Mouse (Mus musculus) midbrain, embryonic 15.5 days (tissue): ENCODE results near the gene Hoxd9. TPM values are rescaled to one million over a fixed set of nuclear protein-coding genes. Genes with fewer than 3 reads are reported as not detected.
A peak's percentile ranks its signal among the peaks of the same experiment; 100 is the strongest.

Experiments
- ATAC-seq: fragments of 200-750 bp; cut with Nextera tagmentation; replicated peaks from 2 replicates; pipeline ENCODE4 v1.8.0; 2017; ENCODE audit warnings: moderate TSS enrichment
- H3K27ac ChIP-seq: fragments of 300-500 bp; sonication (generic); 2 replicates; pipeline ENCODE4 v1.5.1; 2015; ENCODE audit warnings: mild to moderate bottlenecking, inconsistent platforms
- H3K27me3 ChIP-seq: fragments of 300-500 bp; sonication (generic); replicated peaks from 2 replicates; pipeline ENCODE4 v1.6.1; 2015; ENCODE audit warnings: inconsistent platforms
- H3K36me3 ChIP-seq: fragments of 300-500 bp; sonication (generic); replicated peaks from 2 replicates; pipeline ENCODE4 v1.6.1; 2015; ENCODE audit warnings: inconsistent platforms
- H3K4me1 ChIP-seq: fragments of 300-500 bp; sonication (generic); 2 replicates; pipeline ENCODE4 v1.6.1; 2015; ENCODE audit warnings: inconsistent platforms
- H3K4me2 ChIP-seq: fragments of 300-500 bp; sonication (generic); 2 replicates; pipeline ENCODE4 v1.6.1; 2015; ENCODE audit warnings: inconsistent platforms, mild to moderate bottlenecking, moderate library complexity
- H3K4me3 ChIP-seq: fragments of 300-500 bp; sonication (generic); 2 replicates; pipeline ENCODE4 v1.5.1; 2015; ENCODE audit warnings: mild to moderate bottlenecking, inconsistent platforms
- H3K9ac ChIP-seq: fragments of 300-500 bp; sonication (generic); 2 replicates; pipeline ENCODE4 v1.6.1; 2015; ENCODE audit warnings: mild to moderate bottlenecking, inconsistent platforms
- H3K9me3 ChIP-seq: fragments of 300-500 bp; sonication (generic); 2 replicates; pipeline ENCODE4 v1.6.1; 2016; ENCODE audit warnings: inconsistent platforms
- WGBS: fragments of 180-500 bp; shearing (Covaris S2); methylation state at CpG from one replicate; pipeline ENCODE4 v1.1.7; 2015; ENCODE audit warnings: mixed read lengths; 5-methylcytosine and 5-hydroxymethylcytosine counted together
- polyA plus RNA-seq: library from polyadenylated mRNA; unstranded; fragments of >200 nt; fragmentation: Nextera tagmentation; extraction: Ambion mirVana; gene quantifications from 2 replicates; pipeline ENCODE4 v1.2.1, GENCODE M21; 2015

Hoxd9 gene
- polyA plus RNA-seq, 1 experiment from 2014 or later, result not detected

GRCm38 (mm10) chr2:74730331-74730730, 32.8 kb downstream of the Hoxd9 start:
- Histone ChIP-seq H3K27ac (no peak overlapping the region), H3K9me3 (no peaks in the 10 kb centered on the region), H3K4me1 (0 out of 2 replicates have a peak, but pooled peaks cover 3% of the 10 kb centered on the region), H3K27me3 (peaks cover 93% of the 10 kb centered on the region), H3K4me3 (no peak overlapping the region), H3K9ac (no peak overlapping the region), H3K36me3 (no peaks in the 10 kb centered on the region), H3K4me2 (no peak overlapping the region)
- ATAC-seq, result no peak
- WGBS, result 1% methylated on average over 8 of the region's 8 CpGs

DNA sequence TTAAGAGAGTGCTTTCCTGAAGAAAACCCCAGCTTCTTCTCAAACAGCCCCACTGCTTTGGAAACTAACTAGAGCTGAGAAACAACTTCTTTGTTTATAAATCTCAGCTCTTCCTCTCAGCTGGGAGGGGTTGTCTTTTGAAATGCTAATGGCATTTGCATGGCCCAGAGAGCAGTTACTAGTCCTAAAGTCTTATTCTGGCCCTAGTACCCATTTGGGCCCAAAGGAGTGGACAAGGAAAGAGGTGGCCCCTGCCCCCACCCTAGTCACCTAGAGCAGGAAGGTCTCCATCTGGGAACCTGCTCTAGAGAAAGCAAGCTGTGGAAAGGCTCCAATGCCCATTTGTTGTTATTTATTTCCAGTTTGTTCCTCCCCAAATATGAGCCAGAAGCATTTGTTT, 33.5 kb downstream of the Hoxd9 start:
- Histone ChIP-seq H3K4me3 (no peak overlapping the region), H3K4me1 (peaks cover 5% of the 10 kb centered on the region), H3K36me3 (no peaks in the 10 kb centered on the region), H3K27me3 (peaks cover 93% of the 10 kb centered on the region), H3K4me2 (no peak overlapping the region), H3K9ac (no peak overlapping the region), H3K27ac (no peak overlapping the region), H3K9me3 (no peaks in the 10 kb centered on the region)
- ATAC-seq, result no peak

DNA sequence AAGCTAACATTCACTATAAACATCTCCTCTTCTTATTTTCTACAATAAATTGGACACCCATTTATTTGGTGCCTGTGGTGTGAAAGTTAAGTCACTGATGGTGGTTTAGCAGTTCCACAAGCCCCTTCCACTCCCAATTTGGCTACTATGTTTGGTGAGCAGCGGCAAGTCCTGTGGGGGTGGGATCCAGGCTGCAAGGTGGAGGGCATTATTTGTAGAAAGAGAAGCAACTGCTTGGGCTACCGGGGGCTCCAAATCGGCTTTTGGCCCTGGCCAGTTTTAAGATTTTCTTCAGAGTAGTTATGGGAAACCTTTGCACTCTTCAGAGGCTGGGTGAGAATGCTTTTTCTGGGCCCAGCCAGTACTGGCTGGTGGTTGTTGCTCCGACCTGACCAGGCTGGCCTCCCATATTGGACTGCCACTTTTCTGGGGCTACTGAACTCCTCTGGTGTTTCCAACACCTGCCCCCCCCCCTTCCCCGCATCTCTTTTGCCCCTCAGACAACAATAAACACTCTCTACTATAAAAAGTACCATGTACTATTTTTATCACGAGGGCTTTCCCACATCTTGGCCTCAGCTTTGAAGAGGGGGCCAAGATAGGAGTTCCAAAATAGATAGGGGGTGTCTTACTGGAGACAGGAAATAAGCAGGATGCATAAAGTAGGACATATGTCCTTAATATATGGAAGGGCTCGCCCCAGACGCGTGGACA, 34.4 kb downstream of the Hoxd9 start:
- Histone ChIP-seq H3K4me2 (no peak overlapping the region), H3K27me3 (peaks cover 93% of the 10 kb centered on the region), H3K27ac (no peak overlapping the region), H3K9me3 (no peaks in the 10 kb centered on the region), H3K4me3 (no peak overlapping the region), H3K9ac (no peak overlapping the region), H3K4me1 (peaks cover 5% of the 10 kb centered on the region), H3K36me3 (no peaks in the 10 kb centered on the region)
- no peak for ATAC-seq
- WGBS, result 2% methylated on average over 9 of the region's 9 CpGs

DNA sequence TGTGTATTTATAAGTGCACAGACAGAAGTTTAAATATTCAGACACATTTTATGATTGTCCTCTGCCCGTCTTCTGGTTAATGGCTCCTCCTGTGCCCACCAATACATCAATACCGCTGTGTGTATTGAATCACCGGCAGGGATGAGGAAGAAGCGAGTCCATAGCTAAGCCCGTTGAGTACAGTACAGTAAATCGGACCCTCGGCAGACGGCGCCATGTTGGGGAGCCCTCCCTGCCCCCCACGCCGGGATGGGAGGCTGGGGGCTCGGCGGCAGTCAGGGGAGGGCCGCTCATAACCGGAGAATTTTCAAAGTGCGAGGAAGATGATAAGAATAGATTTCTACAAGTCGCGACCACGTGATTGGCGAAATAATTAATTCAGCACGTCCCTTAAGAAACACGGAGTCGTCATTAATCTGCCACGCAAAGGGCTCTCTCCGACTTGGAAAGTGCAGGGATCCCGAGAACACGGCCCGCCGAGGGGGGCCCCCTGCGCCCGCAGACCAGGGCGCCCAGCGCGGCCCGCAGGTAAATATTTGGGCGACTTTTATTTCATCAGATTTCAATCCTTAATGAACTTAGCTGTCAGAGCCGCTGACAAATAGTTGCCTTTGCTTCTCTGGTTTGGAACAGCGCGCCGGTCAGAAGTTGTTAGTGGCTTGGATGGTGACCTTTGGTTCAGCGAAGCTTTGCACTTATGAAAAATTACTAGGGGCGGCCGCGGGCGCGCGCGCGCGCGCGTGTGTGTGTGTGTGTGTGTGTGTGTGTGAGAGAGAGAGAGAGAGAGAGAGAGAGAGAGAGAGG, 35.2 kb downstream of the Hoxd9 start:
- Histone ChIP-seq H3K4me1 (peaks cover 5% of the 10 kb centered on the region), H3K27ac (no peak overlapping the region), H3K9ac (no peak overlapping the region), H3K4me3 (no peak overlapping the region), H3K27me3 (peaks cover 93% of the 10 kb centered on the region), H3K9me3 (no peaks in the 10 kb centered on the region), H3K36me3 (no peaks in the 10 kb centered on the region), H3K4me2 (no peak overlapping the region)
- WGBS, result under 1% methylated on average over 52 of the region's 52 CpGs
- ATAC-seq, result no peak

DNA sequence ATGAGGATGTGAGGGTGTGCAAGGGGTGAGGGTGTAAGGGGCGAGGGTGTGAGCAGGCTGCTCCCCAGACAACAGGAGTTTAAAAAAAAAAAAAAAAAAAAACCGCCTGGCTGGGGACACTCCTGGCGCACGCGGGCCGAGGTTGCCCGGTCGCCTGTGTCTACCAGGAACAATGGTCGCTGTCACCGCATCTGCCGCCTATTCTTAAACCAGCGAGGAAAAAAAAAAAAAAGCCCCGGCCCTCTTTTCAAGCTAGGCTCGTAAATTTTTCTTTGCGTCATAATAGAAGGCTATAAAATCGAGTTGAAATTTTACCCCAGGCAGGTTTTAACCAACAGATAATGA, 35.8 kb downstream of the Hoxd9 start:
- Histone ChIP-seq H3K4me2 (no peak overlapping the region), H3K4me1 (peaks cover 5% of the 10 kb centered on the region), H3K36me3 (no peaks in the 10 kb centered on the region), H3K4me3 (no peak overlapping the region), H3K9ac (no peak overlapping the region), H3K27me3 (peaks cover 94% of the 10 kb centered on the region), H3K27ac (no peak overlapping the region), H3K9me3 (no peaks in the 10 kb centered on the region)
- under 1% methylated on average over 14 of the region's 16 CpGs for WGBS
- ATAC-seq, result no peak

DNA sequence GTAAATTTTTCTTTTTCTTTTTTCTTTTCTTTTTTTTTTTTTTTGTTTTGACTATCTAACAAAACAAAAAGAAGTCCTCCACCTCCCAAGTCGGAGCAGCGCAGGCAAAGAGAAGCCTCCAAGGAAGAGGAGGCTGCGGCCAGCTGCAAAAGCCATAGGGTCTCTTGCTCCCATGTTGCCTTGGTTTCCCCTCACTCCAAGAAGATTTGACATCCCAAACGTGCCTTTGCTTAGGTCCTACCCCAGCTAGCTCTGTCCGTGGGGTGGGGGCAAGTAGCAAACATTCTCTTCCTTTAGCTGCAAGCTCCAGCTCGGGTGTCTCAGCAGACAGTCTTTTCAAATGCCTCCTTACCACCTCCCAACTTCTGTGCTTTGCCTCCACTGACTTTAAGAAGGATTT, 36.2 kb downstream of the Hoxd9 start:
- no peak for ATAC-seq
- WGBS, result 0% methylated on average over 6 of the region's 6 CpGs
- no peak overlapping the region for H3K4me2 ChIP-seq
- no peak overlapping the region for H3K27ac ChIP-seq
- H3K4me3 ChIP-seq, result no peak overlapping the region
- peaks cover 5% of the 10 kb centered on the region for H3K4me1 ChIP-seq
- H3K36me3 ChIP-seq, result no peaks in the 10 kb centered on the region
- peaks cover 94% of the 10 kb centered on the region for H3K27me3 ChIP-seq
- no peak overlapping the region for H3K9ac ChIP-seq
- H3K9me3 ChIP-seq, result no peaks in the 10 kb centered on the region

DNA sequence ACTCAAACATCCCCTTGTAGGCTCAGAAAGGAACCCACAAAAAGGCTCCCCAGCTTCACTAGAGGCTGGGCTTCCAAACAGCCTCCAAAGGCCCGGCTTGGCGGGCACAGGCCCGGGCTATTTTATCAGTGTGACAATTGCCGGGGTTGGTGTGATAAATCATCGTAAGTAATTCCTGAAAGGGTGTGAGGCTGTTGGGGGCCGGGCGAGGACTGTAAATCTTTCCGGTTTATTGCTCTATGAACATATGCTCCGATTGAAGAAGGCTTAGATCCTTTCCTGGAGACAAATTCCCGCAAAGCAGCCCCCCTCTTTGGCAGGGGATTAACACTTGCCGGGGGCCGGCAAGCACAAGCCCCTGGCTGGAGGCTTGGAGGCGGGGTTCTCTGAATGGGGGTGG, 36.9 kb downstream of the Hoxd9 start:
- H3K4me1 ChIP-seq, result peaks cover 5% of the 10 kb centered on the region
- H3K27ac ChIP-seq, result no peak overlapping the region
- WGBS, result under 1% methylated on average over 13 of the region's 13 CpGs
- no peaks in the 10 kb centered on the region for H3K9me3 ChIP-seq
- ATAC-seq, result no peak
- H3K4me2 ChIP-seq, result no peak overlapping the region
- no peak overlapping the region for H3K9ac ChIP-seq
- H3K27me3 ChIP-seq, result peaks cover 94% of the 10 kb centered on the region
- no peaks in the 10 kb centered on the region for H3K36me3 ChIP-seq
- no peak overlapping the region for H3K4me3 ChIP-seq

DNA sequence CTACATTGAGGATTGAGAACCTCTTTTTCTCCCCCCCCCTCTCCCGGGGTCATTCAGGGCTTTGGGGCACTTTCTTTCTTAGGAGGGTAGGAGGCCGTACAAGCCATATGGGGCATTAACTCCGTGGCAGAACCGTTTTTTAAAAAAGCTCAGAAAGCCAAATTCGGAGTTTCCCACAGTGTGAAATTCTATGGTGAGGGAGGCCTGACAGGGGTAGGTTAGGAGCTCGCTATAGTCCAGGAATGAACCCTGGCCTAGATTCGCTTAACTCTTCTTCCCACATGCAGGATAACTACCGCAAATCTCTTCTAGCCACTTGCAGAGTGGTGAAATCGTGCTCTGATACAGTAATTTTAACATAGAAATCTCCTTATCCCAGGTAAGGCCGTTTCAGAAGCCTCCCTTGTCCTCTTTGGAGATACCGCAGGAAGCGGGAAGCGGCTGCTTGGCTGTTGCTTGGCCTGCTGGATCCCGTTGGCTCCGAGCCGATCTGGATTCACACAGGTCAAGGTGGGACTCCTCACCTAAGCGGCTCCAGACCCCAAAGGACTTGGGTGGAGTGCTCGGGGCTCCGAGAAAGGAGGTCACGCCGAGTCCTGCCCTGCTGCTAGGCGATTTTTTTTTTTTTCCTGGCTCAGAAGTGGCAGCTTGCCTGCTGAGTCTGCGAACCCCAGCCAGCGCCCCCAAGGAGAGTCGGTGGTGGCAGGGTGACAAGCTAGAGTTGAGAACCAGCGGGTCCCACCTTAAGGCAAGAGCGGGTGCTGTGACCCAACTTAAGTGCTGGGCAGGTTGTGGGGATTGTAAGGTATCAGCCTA, 37.7 kb downstream of the Hoxd9 start:
- H3K9ac ChIP-seq, result no peak overlapping the region
- H3K4me1 ChIP-seq, result peaks cover 5% of the 10 kb centered on the region
- peaks cover 96% of the 10 kb centered on the region for H3K27me3 ChIP-seq
- no peak overlapping the region for H3K27ac ChIP-seq
- under 1% methylated on average over 27 of the region's 27 CpGs for WGBS
- no peaks in the 10 kb centered on the region for H3K9me3 ChIP-seq
- ATAC-seq, result no peak
- H3K36me3 ChIP-seq, result no peaks in the 10 kb centered on the region
- H3K4me2 ChIP-seq, result no peak overlapping the region
- H3K4me3 ChIP-seq, result no peak overlapping the region

DNA sequence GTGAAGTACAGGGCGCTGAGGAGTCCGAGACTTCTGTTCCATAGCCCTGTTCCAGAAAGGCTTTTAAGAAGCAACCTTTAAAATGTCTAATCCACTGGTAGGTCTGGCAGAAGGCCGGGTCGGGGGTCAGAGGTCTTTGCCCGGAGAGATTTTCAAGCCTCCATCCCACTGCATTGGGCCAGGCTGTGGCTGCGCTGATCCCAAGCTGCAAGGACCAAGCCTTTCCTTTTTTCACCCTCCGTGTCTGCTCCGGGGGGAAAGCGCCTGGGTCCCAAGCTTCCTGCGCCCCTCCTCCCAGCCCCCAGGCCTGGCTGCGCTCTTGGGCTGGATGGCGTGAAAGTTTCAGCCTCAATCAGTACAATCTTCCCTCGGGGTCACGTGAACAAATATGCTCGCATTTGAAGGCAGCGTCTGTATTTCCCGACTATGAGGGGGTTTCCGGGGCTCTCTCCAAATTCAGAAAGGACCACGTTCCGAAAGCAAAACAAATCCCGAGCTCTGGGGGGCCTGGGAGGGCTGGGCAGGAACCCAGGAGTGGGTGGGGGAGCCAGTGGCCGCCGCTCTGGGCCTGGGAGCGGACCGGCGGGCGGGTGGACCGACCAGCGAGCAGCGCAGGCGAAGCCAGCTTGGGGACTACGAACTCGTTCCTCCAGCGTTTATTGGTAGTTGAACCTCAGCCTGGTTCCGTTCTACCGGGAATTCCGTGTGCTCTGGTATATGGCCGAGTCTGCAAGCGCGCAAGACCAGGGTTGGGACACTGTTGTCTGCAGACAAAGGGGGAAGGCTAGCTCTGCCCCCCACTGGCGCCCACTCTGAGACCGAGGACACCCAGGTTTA, 38.5 kb downstream of the Hoxd9 start:
- Histone ChIP-seq H3K36me3 (no peaks in the 10 kb centered on the region), H3K4me3 (0 out of 2 replicates have a peak overlapping the region, but pooled peaks have one; percentile 8), H3K4me2 (no peak overlapping the region), H3K27me3 (peaks cover 95% of the 10 kb centered on the region), H3K9ac (no peak overlapping the region), H3K27ac (no peak overlapping the region), H3K9me3 (no peaks in the 10 kb centered on the region), H3K4me1 (peaks cover 5% of the 10 kb centered on the region)
- under 1% methylated on average over 42 of the region's 42 CpGs for WGBS
- ATAC-seq, result no peak

DNA sequence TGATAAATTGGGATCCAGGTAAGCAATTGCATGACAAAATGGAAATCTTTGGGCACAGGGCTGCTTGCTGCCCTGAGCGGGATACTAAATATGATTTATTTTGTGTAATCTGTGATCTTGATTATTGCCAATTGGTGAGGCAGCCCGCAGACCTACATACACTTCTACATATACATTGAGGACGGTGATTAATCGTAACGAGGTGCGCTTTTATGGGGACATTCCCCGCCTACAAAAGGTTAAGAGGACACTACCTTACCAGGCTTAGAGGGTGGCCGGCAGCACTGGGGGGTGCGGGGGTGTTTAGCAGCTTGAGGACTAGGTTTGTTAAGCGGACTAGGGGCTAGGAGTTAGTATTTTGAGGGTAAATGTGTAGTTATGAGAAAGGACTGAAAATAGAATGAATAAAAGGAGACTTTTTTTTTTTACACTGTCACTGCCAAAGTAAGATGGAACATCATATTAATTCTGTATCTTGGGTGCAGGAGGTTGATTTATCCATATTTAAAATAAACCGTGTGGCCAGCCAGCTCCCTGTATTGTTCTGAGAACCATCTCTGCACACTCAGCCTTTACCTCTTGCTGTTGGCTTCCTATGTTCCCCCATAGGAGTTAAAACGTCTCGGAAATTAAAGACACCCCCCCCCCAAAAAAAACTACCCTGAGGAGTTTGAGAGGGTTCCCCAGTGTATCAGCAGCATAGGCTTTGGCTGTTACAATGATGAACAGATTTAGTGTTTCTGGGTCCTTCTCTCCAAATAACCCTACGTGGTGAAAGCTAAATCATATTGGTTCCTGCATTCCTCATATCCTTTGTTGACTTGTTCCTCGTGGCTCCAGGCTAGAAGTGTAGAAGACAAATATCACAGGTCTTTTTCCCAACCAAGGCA, 39.4 kb downstream of the Hoxd9 start:
- Histone ChIP-seq H3K27me3 (peaks cover 95% of the 10 kb centered on the region), H3K36me3 (no peaks in the 10 kb centered on the region), H3K27ac (no peak overlapping the region), H3K9me3 (no peaks in the 10 kb centered on the region), H3K4me3 (no peak overlapping the region), H3K4me1 (peaks cover 5% of the 10 kb centered on the region), H3K9ac (no peak overlapping the region), H3K4me2 (no peak overlapping the region)
- 4% methylated on average over 15 of the region's 15 CpGs for WGBS
- no peak for ATAC-seq

DNA sequence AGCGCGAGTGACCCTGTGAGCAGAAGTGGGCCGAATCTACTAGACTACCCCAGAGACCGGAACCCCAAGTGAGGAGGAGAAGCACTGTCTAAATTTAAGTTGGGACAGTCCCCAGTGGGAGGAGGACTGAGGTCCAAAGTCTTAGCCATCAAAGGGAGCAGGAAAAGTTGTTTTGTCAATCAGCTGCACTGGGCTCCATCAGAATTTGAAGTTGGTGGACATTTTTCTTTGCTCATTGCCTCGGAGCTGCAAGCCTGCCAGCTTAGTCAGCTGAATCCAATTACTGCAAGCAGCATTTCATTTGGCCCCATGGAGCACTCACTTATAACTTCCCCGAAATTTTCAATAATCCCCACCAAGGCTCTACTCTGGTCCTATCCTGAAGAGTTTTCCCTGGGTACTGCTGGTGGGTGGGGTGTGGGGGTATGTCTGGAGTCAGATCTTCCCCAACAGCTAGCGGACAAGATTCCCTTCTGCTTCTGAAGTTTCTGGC, 40.1 kb downstream of the Hoxd9 start:
- Histone ChIP-seq H3K9ac (no peak overlapping the region), H3K4me1 (peaks cover 5% of the 10 kb centered on the region), H3K27me3 (peaks cover 95% of the 10 kb centered on the region), H3K4me3 (no peak overlapping the region), H3K9me3 (no peaks in the 10 kb centered on the region), H3K4me2 (no peak overlapping the region), H3K27ac (no peak overlapping the region), H3K36me3 (no peaks in the 10 kb centered on the region)
- 3% methylated on average over 7 of the region's 7 CpGs for WGBS
- no peak for ATAC-seq
